Mouse (Mus musculus): ENCODE measurements around the gene Immt.
"Not testable (repeated sequence)": the region's sequence is repeated elsewhere in the genome, so short reads cannot be mapped to it uniquely, and the experiment has no call there.

Immt gene

GRCm38 (mm10) chr6:71846906-71847305, 15.8 kb downstream of the Immt start:
- not testable (repeated sequence) for DNase-seq

- DNase-seq, result no peak
These were observed 36.6 kb downstream of the Immt start for GRCm38 (mm10) chr6:71867751-71868150.

GRCm38 (mm10) chr6:71868809-71869208, 37.7 kb downstream of the Immt start:
- DNase-seq, result no peak

- no peak for DNase-seq
These were observed 40.3 kb downstream of the Immt start for GRCm38 (mm10) chr6:71871396-71871795.

- DNase-seq, result no peak
These were observed 47.0 kb downstream of the Immt start for GRCm38 (mm10) chr6:71877965-71878760.

GRCm38 (mm10) chr6:71893263-71893662, 62.1 kb downstream of the Immt start:
- DNase-seq, result no peak

- DNase-seq, result peak; percentile 37
These were observed 76.6 kb downstream of the Immt start for GRCm38 (mm10) chr6:71907702-71908235.

- DNase-seq, result peak; percentile 92
These were observed 77.6 kb downstream of the Immt start, which contains the start of the genes Ptcd3 and Polr1a for GRCm38 (mm10) chr6:71908481-71909381. Ptcd3 (minus strand) TSS chr6:71908750. Polr1a (plus strand) TSS chr6:71909053.

- no peak for DNase-seq
These were observed 78.3 kb downstream of the Immt start for GRCm38 (mm10) chr6:71909384-71909783.

GRCm38 (mm10) chr6:71909840-71910239, 78.7 kb downstream of the Immt start:
- no peak for DNase-seq

- DNase-seq, result peak; percentile 30
These were observed 80.7 kb downstream of the Immt start for GRCm38 (mm10) chr6:71911686-71912450.

- DNase-seq, result no peak
These were observed 89.6 kb downstream of the Immt start for GRCm38 (mm10) chr6:71920752-71921151.

GRCm38 (mm10) chr6:71925233-71925632, 94.1 kb downstream of the Immt start:
- not testable (repeated sequence) for DNase-seq
